9 mouse cellular contexts compared by ENCODE assay signal in the genomic region with DNA sequence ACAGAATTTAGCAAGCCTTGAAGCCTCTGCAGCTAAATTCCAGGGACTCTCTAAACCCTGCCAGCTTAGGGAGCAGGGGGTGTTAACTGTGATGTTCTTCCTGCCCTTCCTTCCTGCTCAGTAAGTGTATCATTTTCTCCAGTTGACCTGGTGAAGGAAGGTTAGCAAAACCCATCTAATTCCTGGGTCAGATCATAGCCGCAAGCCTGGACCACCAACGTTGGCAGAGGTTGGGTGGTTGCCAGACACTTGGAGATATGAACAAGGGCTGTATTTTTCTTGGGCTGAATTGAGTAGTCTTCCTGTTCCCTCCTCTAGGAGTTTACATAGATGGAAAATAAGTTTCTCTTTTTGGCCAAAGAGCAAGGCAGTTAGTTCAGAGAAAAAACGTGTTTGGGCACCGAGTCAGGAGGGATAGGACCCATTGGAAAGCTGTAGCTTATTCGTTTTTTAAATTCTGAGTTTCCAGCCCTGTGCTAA.
A peak's percentile ranks its signal among the peaks of the same experiment; 100 is the strongest.
DNase-seq lines count a peak whose midpoint lies in the region; ATAC-seq and TF ChIP-seq lines count a peak whose summit lies in the region.
"Had no signal": no experiment of that assay in that cellular context is flagged by ENCODE, and none has a peak within 500 bp of the region (broad histone marks: within the 10 kb centered on the region; RNA-seq: fewer than 3 reads in every experiment).

No protein-coding gene starts in this region.

- no peaks in the 10 kb centered on the region; the same call in 1 of the 2 replicates for H3K4me1 ChIP-seq in heart, embryonic 11.5 days (ENCODE audit: control insufficient read depth, insufficient read depth, low read length)
- H3K4me1 ChIP-seq in embryonic facial prominence, embryonic 14.5 days (ENCODE audit: control insufficient read depth, insufficient read depth, low read length) = peaks cover 16% of the 10 kb centered on the region; the same call in 1 of the 2 replicates
- no peaks in the 10 kb centered on the region for H3K4me1 ChIP-seq in liver, embryonic 11.5 days (replicated peaks; ENCODE audit: control insufficient read depth, insufficient read depth, low read length)

- no peaks in the 10 kb centered on the region for H3K9me3 ChIP-seq in heart, embryonic 11.5 days (replicated peaks; ENCODE audit: control insufficient read depth, low read length)
- H3K9me3 ChIP-seq in embryonic facial prominence, embryonic 14.5 days (ENCODE audit: control insufficient read depth, low read length) = no peaks in the 10 kb centered on the region
- no peaks in the 10 kb centered on the region for H3K9me3 ChIP-seq in liver, embryonic 11.5 days (ENCODE audit: control insufficient read depth, low read length)
- H3K9me3 ChIP-seq: midbrain, embryonic 12.5 days had no signal

- WGBS in heart, embryonic 11.5 days (ENCODE audit: insufficient replicate concordance) = 35% methylated on average over 5 of the region's 5 CpGs
- 7% methylated on average over 5 of the region's 5 CpGs for WGBS in embryonic facial prominence, embryonic 14.5 days
- WGBS in liver, embryonic 11.5 days = 42% methylated on average over 5 of the region's 5 CpGs

- in situ Hi-C loops in Patski (cut with MboI; ENCODE audit: low pct_unique_long_range_greater_than_20kb) = no loop called here

- H3K36me3 ChIP-seq in heart, embryonic 11.5 days (ENCODE audit: control insufficient read depth, insufficient read depth, low read length) = no peaks in the 10 kb centered on the region
- no peaks in the 10 kb centered on the region for H3K36me3 ChIP-seq in embryonic facial prominence, embryonic 14.5 days (ENCODE audit: control insufficient read depth, insufficient read depth, low read length)
- H3K36me3 ChIP-seq in liver, embryonic 11.5 days (ENCODE audit: control insufficient read depth, insufficient read depth, low read length) = no peaks in the 10 kb centered on the region
- H3K36me3 ChIP-seq: midbrain, embryonic 12.5 days had no signal

- no peaks in the 10 kb centered on the region for H3K27me3 ChIP-seq in heart, embryonic 11.5 days (ENCODE audit: control insufficient read depth, insufficient read depth, low read length)
- H3K27me3 ChIP-seq in Patski = no peaks in the 10 kb centered on the region
- no peaks in the 10 kb centered on the region for H3K27me3 ChIP-seq in embryonic facial prominence, embryonic 14.5 days (replicated peaks; ENCODE audit: control insufficient read depth, insufficient read depth, low read length)
- H3K27me3 ChIP-seq in liver, embryonic 11.5 days (replicated peaks; ENCODE audit: control insufficient read depth, insufficient read depth, low read length) = no peaks in the 10 kb centered on the region
- H3K27me3 ChIP-seq: midbrain, embryonic 12.5 days had no signal

- no peak overlapping the region for H3K9ac ChIP-seq in heart, embryonic 11.5 days (ENCODE audit: low read depth, low read length)
- H3K9ac ChIP-seq in embryonic facial prominence, embryonic 14.5 days (ENCODE audit: low read depth, low read length) = no peak overlapping the region
- H3K9ac ChIP-seq in liver, embryonic 11.5 days (ENCODE audit: low read depth, low read length) = no peak overlapping the region
- H3K9ac ChIP-seq: midbrain, embryonic 12.5 days had no signal

- POLR2A ChIA-PET in Patski (lab: Charles Lee) = no interaction called here

- no peak overlapping the region for H3K4me3 ChIP-seq in heart, embryonic 11.5 days (ENCODE audit: low read depth, low read length)
- H3K4me3 ChIP-seq in embryonic facial prominence, embryonic 14.5 days (ENCODE audit: low read depth, low read length) = no peak overlapping the region
- H3K4me3 ChIP-seq in liver, embryonic 11.5 days (ENCODE audit: low read depth, low read length) = no peak overlapping the region
- H3K4me3 ChIP-seq: midbrain, embryonic 12.5 days had no signal

- peak; percentile 93 for DNase-seq in heart, adult 11 months
- peak; percentile 17 for DNase-seq in Patski (ENCODE audit: low read depth, low spot score)
- peak; percentile 88 for DNase-seq in embryonic facial prominence, embryonic 14.5 days (ENCODE audit: low spot score)
- DNase-seq in kidney, postnatal 10 days = peak; percentile 69
- DNase-seq in ovary, postnatal 36 days (ENCODE audit: low spot score) = peak; percentile 23
- no peak for DNase-seq in urinary bladder, adult 2 months (ENCODE audit: low spot score)
- DNase-seq in liver, embryonic 11.5 days (ENCODE audit: low spot score) = no peak

- CTCF ChIA-PET in Patski (lab: Charles Lee) = no interaction called here

- no peak for TF ChIP-seq CTCF in Patski (IDR thresholded peaks at IDR 0.05)

- H3K27ac ChIP-seq in heart, embryonic 11.5 days (ENCODE audit: low read depth, low read length) = no peak overlapping the region
- H3K27ac ChIP-seq in embryonic facial prominence, embryonic 14.5 days (replicated peaks; ENCODE audit: low read depth, low read length) = no peak overlapping the region; the same call in 1 of the 2 replicates
- no peak overlapping the region for H3K27ac ChIP-seq in liver, embryonic 11.5 days (ENCODE audit: low read depth, low read length)
- H3K27ac ChIP-seq: midbrain, embryonic 12.5 days had no signal

- H3K4me2 ChIP-seq in heart, embryonic 11.5 days = no peak overlapping the region
- peak overlapping the region; percentile 40; the same call in 1 of the 2 replicates for H3K4me2 ChIP-seq in embryonic facial prominence, embryonic 14.5 days (ENCODE audit: low read depth, low read length)
- H3K4me2 ChIP-seq in liver, embryonic 11.5 days = no peak overlapping the region
- H3K4me2 ChIP-seq: midbrain, embryonic 12.5 days had no signal

- ATAC-seq in heart, embryonic 11.5 days (replicated peaks; ENCODE audit: insufficient number of reproducible peaks, low FRiP score, low TSS enrichment) = no peak
- peak; percentile 26 for ATAC-seq in Patski
- peak; percentile 74; the same call in 1 of the 2 replicates for ATAC-seq in embryonic facial prominence, embryonic 14.5 days (ENCODE audit: low read depth)
- ATAC-seq in liver, embryonic 11.5 days (replicated peaks; ENCODE audit: low FRiP score) = no peak

Comparison
In these comparisons a context has a peak if more than half of its experiments do, and no peak if none do; other contexts are left out.
1. DNase-seq: peak in heart, adult 11 months (single experiment), Patski (single experiment), embryonic facial prominence, embryonic 14.5 days (single experiment), kidney, postnatal 10 days (single experiment) and ovary, postnatal 36 days (single experiment); none in urinary bladder, adult 2 months (single experiment) and liver, embryonic 11.5 days (single experiment).
2. ATAC-seq: peak in Patski (single experiment) and embryonic facial prominence, embryonic 14.5 days (single experiment); none in heart, embryonic 11.5 days (single experiment) and liver, embryonic 11.5 days (single experiment).